Mouse (Mus musculus) embryonic facial prominence, embryonic 13.5 days (tissue): ENCODE results near the gene Ndufv1. TPM values are rescaled to one million over a fixed set of nuclear protein-coding genes. Genes with fewer than 3 reads are reported as not detected.
"Not testable (repeated sequence)": the region's sequence is repeated elsewhere in the genome, so short reads cannot be mapped to it uniquely, and the experiment has no call there.

Source experiments
- ATAC-seq: fragments of 200-750 bp; cut with Nextera tagmentation; 2 replicates; pipeline ENCODE4 v1.8.0; 2017; ENCODE audit warnings: low read depth; ENCODE audit not compliant: insufficient number of reproducible peaks, insufficient read depth, low FRiP score, low TSS enrichment
- H3K27ac ChIP-seq: fragments of 300-500 bp; sonication (generic); 2 replicates; pipeline ENCODE4 v1.5.1; 2015; ENCODE audit warnings: moderate library complexity, mild to moderate bottlenecking, inconsistent platforms
- H3K27me3 ChIP-seq: fragments of 300-500 bp; sonication (generic); 2 replicates; pipeline ENCODE4 v1.6.1; 2015; ENCODE audit warnings: mild to moderate bottlenecking, inconsistent platforms
- H3K36me3 ChIP-seq: fragments of 300-500 bp; sonication (generic); 2 replicates; pipeline ENCODE4 v1.6.1; 2015; ENCODE audit warnings: mild to moderate bottlenecking, inconsistent platforms
- H3K4me1 ChIP-seq: fragments of 300-500 bp; sonication (generic); 2 replicates; pipeline ENCODE4 v1.6.1; 2015; ENCODE audit warnings: inconsistent platforms
- H3K4me2 ChIP-seq: fragments of 300-500 bp; sonication (generic); 2 replicates; pipeline ENCODE4 v1.6.1; 2015; ENCODE audit warnings: moderate library complexity, mild to moderate bottlenecking, inconsistent platforms
- H3K4me3 ChIP-seq: fragments of 300-500 bp; sonication (generic); 2 replicates; pipeline ENCODE4 v1.5.1; 2015; ENCODE audit warnings: mild to moderate bottlenecking, inconsistent platforms
- H3K9ac ChIP-seq: fragments of 300-500 bp; sonication (generic); 2 replicates; pipeline ENCODE4 v1.6.1; 2015; ENCODE audit warnings: mild to moderate bottlenecking, inconsistent platforms
- H3K9me3 ChIP-seq: fragments of 300-500 bp; sonication (generic); 2 replicates; pipeline ENCODE4 v1.6.1; 2016; ENCODE audit warnings: inconsistent platforms
- WGBS: fragments of 180-500 bp; shearing (Covaris S2); methylation state at CpG from one replicate; pipeline ENCODE4 v1.1.7; 2015; ENCODE audit warnings: mixed read lengths; 5-methylcytosine and 5-hydroxymethylcytosine counted together
- polyA plus RNA-seq: library from polyadenylated mRNA; unstranded; fragments of >200 nt; fragmentation: Nextera tagmentation; extraction: Ambion mirVana; gene quantifications from 2 replicates; pipeline ENCODE4 v1.2.1, GENCODE M21; 2015

Ndufv1 gene
- polyA plus RNA-seq = 178 and 206 TPM in 2 replicates

DNA sequence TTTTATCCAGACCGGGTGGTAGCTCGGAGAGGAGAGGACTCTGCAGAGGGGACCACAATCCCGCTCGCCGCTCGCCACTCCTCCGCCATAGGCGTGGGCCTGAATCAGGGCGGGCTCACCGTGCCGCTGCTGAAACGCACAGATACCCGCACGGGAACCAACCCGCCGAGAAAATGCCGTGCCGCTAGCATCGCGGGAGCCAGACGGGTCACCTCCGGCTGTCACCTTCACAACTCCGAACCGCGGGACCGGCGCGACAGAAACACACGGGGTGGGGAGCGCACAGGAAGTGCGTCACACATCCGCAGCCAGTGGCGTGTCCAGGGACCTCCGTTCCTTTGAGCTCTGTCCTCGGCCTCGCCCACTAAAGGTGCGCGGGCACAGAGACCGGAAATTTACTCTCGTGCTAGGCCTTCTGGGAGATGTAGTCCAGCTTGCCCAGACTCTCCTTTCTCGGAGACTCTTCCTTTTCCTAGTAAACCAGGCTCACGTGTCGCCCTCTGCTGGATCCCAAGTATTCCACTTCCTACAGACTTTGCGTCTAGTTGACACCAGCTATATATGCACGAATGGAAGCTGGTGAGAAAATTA is at the start of gene Ndufv1:
Gene Ndufv1, minus strand, starts transcription at position 375 of the 591 bp plus-strand sequence.
- under 1% methylated on average over 45 of the region's 45 CpGs for WGBS
- H3K27me3 ChIP-seq = no peaks in the 10 kb centered on the region
- peaks cover 11% of the 10 kb centered on the region for H3K4me1 ChIP-seq
- peak within 1 kb of the TSS; percentile 87 for H3K4me3 ChIP-seq
- no peaks in the 10 kb centered on the region for H3K9me3 ChIP-seq
- peak within 1 kb of the TSS; percentile 85 for H3K9ac ChIP-seq
- H3K36me3 ChIP-seq = peaks cover 31% of the 10 kb centered on the region
- peak; percentile 99 for ATAC-seq
- H3K27ac ChIP-seq = 0 out of 2 replicates have a peak within 1 kb of the TSS, but pooled peaks have one; percentile 12
- peak within 1 kb of the TSS; percentile 72 for H3K4me2 ChIP-seq

DNA sequence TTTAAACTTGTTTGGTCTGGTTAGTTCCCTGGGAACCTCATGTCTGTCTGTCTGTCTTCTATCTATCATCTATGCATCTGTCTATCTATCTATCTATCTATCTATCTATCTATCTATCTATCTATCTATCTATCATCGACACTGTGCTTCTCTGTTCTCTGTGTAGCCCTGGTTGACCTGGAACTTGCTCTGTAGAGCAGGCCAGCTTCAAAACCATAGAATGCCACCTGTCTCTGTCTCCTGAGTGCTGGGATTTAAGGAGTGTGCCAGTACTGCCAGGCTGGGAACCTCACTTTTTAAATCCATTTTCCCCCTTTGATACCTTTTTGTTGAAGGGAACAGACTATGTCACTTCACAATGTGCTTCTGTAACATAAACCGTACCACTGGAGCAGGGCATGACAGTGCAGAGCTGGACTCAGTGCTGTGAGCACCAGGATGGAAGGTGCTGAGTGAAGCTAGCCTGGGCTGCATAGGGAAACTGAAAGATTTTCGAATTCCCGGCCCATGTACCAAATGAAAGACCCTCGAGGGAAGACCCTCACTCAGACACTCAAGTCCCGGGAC is 48.4 kb upstream of the Ndufv1 start:
- Histone ChIP-seq H3K27ac (no peak overlapping the region), H3K36me3 (no peaks in the 10 kb centered on the region), H3K9me3 (no peaks in the 10 kb centered on the region), H3K4me1 (no peaks in the 10 kb centered on the region), H3K9ac (no peak overlapping the region), H3K27me3 (no peaks in the 10 kb centered on the region), H3K4me3 (no peak overlapping the region), H3K4me2 (no peak overlapping the region)
- 87% methylated on average over 6 of the region's 6 CpGs for WGBS
- ATAC-seq = no peak

DNA sequence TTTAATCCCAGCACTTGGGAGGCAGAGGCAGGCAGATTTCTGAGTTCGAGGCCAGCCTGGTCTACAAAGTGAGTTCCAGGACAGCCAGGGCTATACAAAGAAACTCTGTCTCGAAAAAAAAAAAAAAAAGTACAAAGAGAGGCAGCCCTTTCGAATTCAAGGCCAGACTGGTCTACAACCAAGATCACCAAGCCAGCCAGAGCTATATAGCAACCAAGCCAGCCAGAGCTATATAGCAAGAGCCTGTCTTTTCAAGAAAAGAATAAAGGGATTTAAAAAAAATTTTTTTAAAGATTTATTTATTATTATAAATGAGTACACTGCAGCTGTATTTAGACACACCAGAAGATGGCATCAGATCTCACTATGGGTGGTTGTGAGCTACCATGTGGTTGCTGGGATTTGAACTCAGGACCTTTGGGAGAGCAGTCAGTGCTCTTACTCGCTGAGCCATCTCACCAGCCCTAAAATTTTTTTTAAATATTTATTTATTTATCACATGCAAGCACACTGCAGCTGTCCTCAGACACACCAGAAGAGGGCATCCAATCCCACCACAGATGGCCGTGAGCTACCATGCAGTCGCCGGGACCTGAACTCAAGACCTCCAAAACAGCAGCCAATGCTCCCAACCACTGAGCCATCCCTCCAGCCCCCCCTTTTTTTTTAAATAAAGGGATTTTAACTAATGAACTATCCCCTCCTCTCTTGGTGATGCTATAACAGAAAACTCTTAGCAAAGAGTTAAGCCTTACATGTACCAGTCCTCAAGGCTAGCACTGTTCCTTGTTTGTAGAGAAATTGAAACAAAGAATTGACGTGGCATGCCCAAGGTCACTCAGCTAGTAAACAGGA is 47.7 kb upstream of the Ndufv1 start:
- WGBS = 88% methylated on average over 8 of the region's 8 CpGs
- not testable (repeated sequence) for ATAC-seq, H3K9me3 ChIP-seq, H3K4me2 ChIP-seq, H3K9ac ChIP-seq, H3K27ac ChIP-seq, H3K4me3 ChIP-seq, H3K4me1 ChIP-seq, H3K36me3 ChIP-seq, H3K27me3 ChIP-seq

DNA sequence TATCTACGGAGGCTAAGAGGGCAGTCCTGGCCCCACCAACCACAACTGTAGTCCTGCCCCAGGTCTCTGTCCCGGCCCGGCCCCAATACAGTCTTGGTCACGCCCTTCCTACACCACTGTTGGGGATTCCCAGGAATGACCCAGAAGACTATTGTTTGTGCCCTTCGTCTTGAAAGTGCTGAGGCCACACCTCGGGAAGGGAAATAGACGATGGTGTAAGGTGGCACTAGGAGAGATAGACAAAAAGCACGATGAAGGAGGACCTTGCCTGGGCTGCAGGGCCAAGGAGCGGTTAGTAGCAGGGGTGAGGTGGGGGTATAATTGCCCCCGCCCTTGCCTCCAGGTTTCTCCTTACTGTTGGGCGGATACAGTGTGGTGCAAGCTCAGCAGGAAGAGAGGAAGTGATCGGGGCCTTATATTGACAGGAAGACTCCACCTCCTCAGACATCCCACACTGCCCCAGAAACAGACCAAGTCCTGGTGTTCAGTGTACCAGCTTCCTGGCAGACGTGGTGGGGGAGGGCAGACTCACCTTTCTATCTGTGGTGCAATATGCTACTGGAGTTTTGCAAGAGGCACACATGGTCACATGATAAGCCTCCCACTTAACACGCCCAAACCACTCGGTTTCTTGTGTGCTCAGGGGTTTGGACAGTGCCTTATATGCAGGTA is 46.6 kb upstream of the Ndufv1 start, which contains the start of gene Gstp3:
Gene Gstp3, minus strand, starts transcription at position 501 of the 672 bp plus-strand sequence.
- H3K9me3 ChIP-seq = no peaks in the 10 kb centered on the region
- 81% methylated on average over 15 of the region's 15 CpGs for WGBS
- no peak within 1 kb of the TSS for H3K4me3 ChIP-seq

DNA sequence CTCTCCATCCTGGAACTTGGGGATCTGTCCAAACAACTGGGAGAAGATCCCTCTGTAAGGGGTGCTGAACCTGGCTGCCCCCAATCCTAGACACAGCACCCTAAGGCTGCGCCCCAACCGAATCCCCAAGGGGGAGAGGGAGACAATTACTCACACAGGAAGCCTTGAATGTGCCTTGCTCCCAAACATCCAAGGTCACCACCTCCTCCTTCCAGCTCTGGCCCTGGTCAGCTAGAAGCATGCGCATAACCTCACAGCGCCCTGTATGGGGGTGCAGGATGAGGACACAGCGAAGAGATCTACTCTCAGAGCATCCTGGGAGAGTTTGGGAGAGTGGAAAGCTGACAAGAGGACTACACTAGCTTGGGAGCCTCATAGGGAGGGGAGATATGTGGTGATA is 46.0 kb upstream of the Ndufv1 start:
- H3K4me3 ChIP-seq = no peak overlapping the region
- no peaks in the 10 kb centered on the region for H3K36me3 ChIP-seq
- no peak overlapping the region for H3K27ac ChIP-seq
- no peaks in the 10 kb centered on the region for H3K9me3 ChIP-seq
- H3K4me1 ChIP-seq = no peaks in the 10 kb centered on the region
- no peaks in the 10 kb centered on the region for H3K27me3 ChIP-seq
- no peak overlapping the region for H3K9ac ChIP-seq
- H3K4me2 ChIP-seq = no peak overlapping the region
- ATAC-seq = no peak
- WGBS = 93% methylated on average over 5 of the region's 5 CpGs

More for the DNA sequence above, 46.6 kb upstream of the Ndufv1 start, which contains the start of gene Gstp3:
- H3K4me2 ChIP-seq = no peak within 1 kb of the TSS
- no peak within 1 kb of the TSS for H3K27ac ChIP-seq
- H3K4me1 ChIP-seq = no peaks in the 10 kb centered on the region
- H3K27me3 ChIP-seq = no peaks in the 10 kb centered on the region
- ATAC-seq = no peak
- H3K36me3 ChIP-seq = no peaks in the 10 kb centered on the region
- no peak within 1 kb of the TSS for H3K9ac ChIP-seq

DNA sequence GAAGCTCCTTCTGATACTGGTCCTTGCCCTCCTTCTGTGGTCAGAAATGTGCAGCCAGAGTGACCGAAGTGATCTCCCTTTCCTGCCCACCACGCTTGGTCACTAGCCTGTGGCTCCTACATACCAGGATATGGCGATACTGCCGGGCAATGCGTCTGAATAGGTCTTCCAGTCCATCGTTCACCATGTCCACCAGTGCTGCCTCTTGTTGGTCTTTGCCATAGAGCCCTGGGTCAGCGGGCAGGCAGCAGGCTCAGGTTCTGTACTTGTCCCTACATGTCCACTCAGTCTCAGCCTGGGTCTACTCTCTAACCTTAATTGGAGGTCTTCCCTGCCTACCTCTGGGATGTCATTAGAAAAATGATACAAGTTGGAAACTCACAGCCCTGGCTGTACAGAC is 45.4 kb upstream of the Ndufv1 start:
- Histone ChIP-seq H3K36me3 (no peaks in the 10 kb centered on the region), H3K9ac (no peak overlapping the region), H3K4me1 (no peaks in the 10 kb centered on the region), H3K4me3 (no peak overlapping the region), H3K9me3 (no peaks in the 10 kb centered on the region), H3K27ac (no peak overlapping the region), H3K27me3 (no peaks in the 10 kb centered on the region), H3K4me2 (no peak overlapping the region)
- ATAC-seq = no peak
- WGBS = 93% methylated on average over 7 of the region's 7 CpGs

DNA sequence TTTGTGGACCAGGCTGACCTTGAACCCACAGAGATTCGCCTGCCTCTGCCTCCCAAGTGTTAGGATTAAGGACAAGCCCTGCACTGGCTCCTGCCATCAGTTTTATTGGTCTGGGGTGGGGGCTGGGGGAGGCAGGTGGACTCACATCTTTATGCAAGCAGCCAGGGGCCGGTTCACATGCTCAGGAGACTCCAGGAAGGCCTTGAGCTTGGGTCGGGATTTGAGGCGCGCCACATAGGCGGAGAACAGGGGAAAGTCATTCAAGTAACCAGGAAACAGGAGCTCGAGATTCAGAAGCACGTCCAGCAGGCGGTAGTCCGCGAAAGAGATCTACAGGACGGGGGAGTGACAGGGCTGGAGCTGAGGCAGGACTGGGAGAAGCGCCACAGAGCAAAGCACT is 44.8 kb upstream of the Ndufv1 start:
- H3K9me3 ChIP-seq = no peaks in the 10 kb centered on the region
- H3K4me1 ChIP-seq = no peaks in the 10 kb centered on the region
- H3K4me3 ChIP-seq = no peak overlapping the region
- no peaks in the 10 kb centered on the region for H3K27me3 ChIP-seq
- no peak overlapping the region for H3K4me2 ChIP-seq
- WGBS = 88% methylated on average over 13 of the region's 13 CpGs
- no peak overlapping the region for H3K9ac ChIP-seq
- H3K36me3 ChIP-seq = no peaks in the 10 kb centered on the region
- no peak for ATAC-seq
- H3K27ac ChIP-seq = no peak overlapping the region

DNA sequence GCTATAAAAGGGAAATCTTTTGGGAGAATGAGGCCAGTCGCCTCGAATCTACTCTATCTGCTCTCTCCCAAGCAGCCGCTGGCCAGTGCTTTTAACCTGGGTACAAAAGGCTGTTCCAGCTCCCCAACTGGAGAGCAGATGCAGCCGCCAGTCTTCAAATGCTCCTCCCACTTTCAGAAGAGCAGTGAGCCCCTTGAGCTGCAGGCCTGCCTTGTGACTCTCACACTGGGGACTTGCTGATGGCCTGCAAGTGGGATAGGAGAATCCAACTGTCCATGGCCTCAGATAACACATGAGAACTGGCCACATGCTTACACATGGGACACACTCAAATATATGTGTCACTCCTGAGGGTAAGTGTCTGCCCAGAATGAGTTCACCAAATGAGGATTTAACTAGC is 44.1 kb upstream of the Ndufv1 start:
- H3K4me3 ChIP-seq = no peak overlapping the region
- WGBS = 41% methylated on average over 4 of the region's 4 CpGs
- H3K4me1 ChIP-seq = no peaks in the 10 kb centered on the region
- H3K9ac ChIP-seq = no peak overlapping the region
- H3K36me3 ChIP-seq = no peaks in the 10 kb centered on the region
- no peak overlapping the region for H3K4me2 ChIP-seq
- no peak overlapping the region for H3K27ac ChIP-seq
- H3K9me3 ChIP-seq = no peaks in the 10 kb centered on the region
- no peaks in the 10 kb centered on the region for H3K27me3 ChIP-seq
- ATAC-seq = no peak

DNA sequence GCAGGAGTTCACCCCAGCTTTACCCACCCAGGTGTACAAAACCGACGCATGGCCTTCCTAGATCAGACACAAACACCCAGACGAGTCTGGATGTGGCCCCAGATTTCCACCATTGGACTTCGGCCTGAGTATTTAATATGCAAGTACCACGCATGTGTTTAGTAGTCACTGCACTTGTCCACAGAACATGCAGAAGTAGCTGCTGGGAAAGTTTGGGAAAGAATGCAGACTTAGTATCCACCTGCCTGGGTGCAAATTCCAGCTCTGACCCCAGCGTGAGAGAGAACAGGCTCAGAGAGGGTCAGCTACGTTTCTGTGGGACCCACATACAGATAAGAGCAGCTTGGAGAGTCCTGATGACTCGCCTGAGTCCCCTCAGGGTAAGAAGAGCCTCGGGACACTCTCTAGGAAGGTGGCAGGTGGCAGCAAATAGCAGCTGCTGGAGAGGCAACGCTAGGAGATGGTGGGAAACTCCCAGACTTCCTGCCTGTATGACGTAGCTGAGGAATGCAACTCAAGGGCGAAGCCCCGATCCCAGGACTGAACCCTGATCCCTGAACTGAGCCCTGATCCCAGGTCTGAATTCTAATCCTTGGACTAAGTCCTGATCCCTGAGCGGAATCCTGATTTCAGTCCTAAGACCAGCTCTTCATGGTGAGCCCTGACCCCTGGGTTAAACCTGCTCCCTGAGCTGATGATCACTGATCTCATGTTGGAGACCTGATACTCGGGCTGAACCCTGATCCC is 43.5 kb upstream of the Ndufv1 start:
- no peaks in the 10 kb centered on the region for H3K36me3 ChIP-seq
- H3K27ac ChIP-seq = no peak overlapping the region
- no peak for ATAC-seq
- no peaks in the 10 kb centered on the region; the same call in 1 of the 2 replicates for H3K9me3 ChIP-seq
- H3K4me3 ChIP-seq = no peak overlapping the region
- no peaks in the 10 kb centered on the region for H3K27me3 ChIP-seq
- 52% methylated on average over 15 of the region's 15 CpGs for WGBS
- no peaks in the 10 kb centered on the region for H3K4me1 ChIP-seq
- H3K4me2 ChIP-seq = no peak overlapping the region
- H3K9ac ChIP-seq = no peak overlapping the region

DNA sequence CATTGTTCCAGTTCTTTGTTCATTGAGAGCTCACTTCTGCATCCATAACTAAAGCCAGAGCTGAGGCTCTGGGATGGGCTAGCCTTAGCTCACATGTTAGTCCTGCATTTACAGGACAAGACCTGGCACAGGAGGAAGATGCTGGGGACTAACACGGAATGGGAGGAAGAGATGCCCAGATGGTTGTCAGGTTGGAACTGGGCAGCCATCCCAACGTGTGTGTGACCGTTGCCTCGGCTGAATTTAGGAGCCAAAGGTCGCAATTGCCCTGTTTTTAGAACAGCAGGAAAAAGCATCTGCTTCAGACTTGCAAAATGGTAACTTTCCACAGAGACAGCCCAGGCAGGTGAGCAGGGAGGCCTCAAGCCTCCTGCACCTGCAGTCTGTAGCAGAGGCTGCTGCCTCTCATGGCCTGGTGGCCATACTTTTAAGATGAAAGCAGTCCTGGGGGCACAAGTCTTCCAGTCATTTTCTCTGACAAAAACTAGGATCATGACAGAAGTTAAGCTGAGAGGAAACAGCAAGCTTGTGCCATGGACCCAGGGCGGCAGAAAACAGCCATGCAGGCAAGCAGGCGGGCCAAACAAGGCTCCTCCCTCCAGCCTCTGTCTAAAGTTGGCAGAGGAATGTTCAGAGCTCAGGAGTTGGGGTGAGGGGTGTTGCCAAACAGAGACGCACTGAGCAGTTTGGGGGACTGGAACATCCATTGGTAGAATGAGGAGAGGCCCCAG is 42.8 kb upstream of the Ndufv1 start:
- Histone ChIP-seq H3K27me3 (no peaks in the 10 kb centered on the region), H3K4me3 (no peak overlapping the region), H3K36me3 (no peaks in the 10 kb centered on the region), H3K4me2 (no peak overlapping the region), H3K27ac (no peak overlapping the region), H3K9me3 (no peaks in the 10 kb centered on the region; the same call in 1 of the 2 replicates), H3K4me1 (no peaks in the 10 kb centered on the region), H3K9ac (no peak overlapping the region)
- no peak for ATAC-seq
- 64% methylated on average over 8 of the region's 8 CpGs for WGBS
